Mouse (Mus musculus) R1 (cell line): ENCODE measurements around the gene R3hdml.

Source experiments
- DNase-seq: peaks from one replicate; pipeline ENCODE4 v3.0.0-alpha.2; 2018; ENCODE audit warnings: low read depth, low spot score

R3hdml gene

DNA sequence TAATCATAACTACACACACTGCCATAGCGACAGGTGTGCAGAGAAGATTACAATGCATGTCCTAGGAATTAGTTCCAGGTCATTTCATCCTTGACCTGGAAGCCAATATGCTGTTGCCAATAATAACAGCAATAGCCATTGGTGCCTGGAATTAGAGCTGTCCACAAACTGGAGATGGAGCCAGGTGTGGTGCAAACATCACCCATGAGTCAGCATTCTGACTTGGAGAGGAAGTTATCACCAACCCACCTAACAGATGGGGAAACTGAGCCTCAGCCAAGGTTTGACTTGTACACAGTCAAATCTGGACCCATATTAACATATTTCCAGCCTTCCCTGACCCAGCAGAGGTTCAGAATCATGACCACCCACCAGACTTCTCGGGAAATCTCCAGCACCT is 46.3 kb downstream of the R3hdml start:
- DNase-seq, result no peak

DNA sequence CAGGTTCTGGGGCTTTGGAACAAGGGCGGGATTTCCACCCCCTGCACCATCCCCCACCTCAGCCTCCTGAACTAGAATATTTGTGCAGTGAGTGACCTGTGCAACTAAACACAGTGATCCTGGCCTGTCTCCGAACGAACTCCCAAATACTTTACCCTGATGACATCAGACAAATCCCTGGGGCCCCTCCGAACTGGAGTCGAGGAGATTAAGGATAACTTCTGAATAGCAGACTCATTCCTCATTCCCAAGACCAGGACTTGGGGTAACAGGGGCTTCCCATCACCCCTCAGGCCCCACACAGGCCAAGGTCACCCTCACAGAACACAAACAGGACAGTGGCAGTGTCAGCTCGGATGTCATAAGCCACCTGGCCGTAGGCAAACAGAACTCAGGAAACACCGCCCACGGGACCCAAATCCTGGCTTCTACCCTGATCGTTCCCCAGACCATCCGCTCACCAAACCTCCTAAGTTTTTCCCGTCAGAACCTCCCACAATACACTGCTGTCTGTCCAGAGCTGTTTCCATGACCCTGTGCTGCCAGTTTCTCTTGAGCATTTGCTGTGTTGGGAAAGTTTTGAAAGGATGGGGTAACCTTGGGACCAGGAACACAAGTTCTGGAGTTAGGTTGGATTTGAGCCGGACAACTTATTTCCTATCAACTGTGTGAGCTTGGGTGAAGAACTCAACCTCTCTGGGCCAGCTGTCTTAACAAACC is 47.4 kb downstream of the R3hdml start:
- no peak for DNase-seq

DNA sequence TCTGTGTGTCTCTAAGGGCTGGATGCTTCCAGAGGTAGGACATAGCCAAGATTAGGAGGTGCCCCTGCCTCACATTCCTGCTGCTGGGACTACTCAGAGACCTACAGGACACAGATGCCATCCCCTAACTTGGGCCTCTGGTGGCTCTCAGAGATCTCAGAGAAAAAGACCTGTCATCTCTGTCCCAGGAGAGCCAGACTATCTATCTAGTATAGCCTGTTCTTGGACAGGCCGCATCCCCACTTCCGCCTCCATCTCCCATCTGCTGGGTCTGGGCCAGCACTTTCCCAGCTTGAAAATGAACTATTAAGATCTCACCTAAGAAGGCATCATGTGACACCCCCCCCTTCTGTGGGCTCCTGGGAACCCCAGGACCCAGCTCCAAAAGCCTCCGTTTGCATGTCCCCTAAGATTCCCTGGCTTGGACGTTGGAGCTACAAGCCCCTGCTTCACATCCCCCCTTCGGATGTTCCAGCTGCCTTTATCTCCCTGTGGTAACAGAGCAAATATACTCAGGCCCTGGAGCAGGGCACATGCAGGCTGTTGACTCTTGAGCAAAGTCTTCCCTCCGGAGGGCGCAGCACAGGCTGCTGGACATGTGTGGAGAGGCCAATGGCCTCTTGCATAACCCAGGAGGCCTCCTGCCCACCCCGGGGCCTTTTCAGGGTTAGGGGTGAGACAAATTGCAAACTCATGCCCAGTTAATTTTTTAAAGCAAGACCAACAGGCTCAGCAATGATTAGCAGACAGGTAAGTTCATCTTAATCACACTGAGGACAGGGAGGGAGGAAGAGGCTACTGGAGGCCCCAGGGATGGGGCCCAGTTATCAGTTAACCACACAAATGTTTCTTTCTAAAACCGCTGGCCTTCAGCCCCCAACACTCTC is 48.4 kb downstream of the R3hdml start:
- no peak for DNase-seq

DNA sequence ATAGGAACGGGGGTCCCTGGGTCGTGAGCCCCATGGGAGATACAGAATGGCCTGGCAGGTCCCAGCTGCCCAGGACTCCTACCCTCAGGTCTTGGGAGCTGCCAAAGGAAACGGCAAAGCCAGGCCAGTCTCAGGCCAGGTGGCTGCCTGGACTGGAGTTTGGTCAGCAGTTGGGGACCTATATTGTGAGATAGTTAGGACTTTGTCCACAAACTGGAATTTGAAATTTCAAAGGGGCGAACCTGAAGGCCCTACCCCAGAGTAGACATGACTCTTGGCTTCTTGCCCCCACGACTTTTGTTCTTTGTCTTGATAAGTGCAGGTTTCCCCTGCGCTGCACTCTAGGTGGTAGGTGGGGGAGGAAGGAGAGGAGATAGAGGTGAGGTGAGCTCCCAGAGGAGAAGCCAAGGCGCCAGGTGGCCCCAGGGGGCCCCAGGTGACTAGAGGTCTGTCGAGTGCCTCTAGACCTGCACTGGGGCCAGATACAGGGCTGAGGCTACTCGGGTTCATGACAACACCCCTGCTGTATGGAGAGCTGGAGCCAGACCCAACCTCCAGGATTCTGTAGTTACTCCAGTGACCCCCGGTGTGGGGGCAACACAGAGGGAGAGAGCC is 49.6 kb downstream of the R3hdml start:
- no peak for DNase-seq

DNA sequence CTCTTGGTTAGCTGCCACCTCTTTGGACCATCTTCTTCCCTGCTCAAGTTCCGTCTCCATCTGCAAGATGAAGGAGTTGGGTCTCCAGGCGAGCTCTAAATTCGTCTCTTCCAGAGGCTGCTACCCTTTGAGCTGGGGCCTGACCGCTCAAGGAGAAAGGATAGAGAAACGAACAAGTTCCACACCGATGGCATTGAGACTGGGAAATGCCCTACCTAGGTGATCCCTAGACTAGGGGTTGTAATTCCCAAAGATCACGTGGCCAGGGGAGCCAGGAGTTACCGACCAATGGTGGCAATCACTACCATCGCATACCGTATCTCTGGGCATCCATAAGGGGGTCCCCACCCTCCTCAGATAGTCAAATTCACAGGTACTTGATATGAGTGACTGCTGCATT is 50.6 kb downstream of the R3hdml start:
- DNase-seq, result no peak

DNA sequence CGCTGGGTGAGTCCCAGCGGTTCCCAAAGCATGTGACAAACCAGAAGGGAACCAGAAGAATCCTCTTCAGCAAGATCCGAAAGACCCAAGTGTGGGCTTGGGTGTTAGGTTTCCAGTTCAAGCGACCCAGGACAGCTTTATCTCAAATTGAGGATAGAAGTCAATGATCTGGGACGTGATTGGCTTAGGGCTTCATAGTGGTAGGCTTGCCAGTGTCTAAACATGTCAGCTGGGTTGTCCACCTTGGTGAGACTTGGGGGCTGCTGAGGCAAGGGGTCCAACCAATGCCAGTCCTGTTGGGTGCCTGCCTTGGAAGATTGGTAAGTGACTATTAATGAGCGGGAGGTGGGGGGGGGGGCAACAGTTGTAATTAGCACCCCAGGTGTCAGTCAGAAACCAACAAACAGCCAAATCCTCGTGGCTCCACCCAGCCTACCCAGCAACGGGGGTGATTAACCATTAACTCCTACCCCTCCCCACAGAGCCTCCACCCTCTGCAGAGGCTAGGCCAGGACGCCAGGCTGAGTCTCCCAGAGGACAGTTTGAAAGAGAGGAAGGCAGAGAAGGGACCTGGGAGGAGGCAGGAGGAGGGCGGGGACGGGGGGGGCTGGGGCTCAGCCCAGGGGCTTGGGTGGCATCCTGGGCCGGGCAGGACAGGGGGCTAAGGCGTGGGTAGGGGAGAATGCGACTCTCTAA is 54.7 kb downstream of the R3hdml start:
- DNase-seq, result no peak

DNA sequence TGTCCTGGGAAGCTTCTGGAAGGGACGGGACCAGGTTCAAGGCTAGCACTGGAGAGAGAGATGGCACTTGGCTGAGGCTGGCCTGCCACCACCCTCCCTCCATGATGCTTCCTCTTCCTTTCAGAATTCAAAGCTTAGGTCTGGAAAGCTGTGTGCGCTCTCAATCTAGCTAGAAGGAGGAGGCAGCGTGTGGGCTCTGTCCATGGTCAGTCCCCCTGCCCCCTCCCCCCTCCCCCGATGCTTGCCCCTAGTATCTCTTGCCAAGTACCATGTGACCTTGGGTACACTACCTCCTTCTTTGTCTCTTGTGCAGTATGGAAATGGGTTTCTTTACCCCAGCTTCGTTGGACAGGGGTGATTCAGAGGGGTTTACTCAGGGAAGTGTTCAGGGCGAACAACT is 56.7 kb downstream of the R3hdml start:
- no peak for DNase-seq

DNA sequence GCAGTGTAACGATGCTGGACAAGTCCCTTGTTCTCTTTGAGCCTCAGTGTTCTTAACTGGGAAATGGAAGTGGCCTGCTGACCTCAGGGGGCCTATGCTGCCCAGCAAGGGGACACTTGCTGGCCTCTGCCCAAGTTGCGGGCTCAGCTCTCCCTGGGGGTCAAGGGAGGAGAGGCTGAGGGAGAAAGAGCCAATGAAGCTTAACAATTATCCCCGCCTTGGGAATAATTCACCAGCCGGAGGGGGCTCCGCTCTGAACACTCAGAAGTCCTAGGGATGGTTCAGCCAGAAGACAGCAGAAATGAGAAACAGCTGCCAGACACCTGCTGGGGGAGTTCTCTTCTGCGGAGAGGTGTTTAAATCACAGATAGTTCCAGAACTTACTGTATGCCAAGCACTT is 57.7 kb downstream of the R3hdml start:
- no peak for DNase-seq
